Mouse (Mus musculus): ENCODE measurements around the gene Dcaf12.
A peak's percentile ranks its signal among the peaks of the same experiment; 100 is the strongest.

DNA sequence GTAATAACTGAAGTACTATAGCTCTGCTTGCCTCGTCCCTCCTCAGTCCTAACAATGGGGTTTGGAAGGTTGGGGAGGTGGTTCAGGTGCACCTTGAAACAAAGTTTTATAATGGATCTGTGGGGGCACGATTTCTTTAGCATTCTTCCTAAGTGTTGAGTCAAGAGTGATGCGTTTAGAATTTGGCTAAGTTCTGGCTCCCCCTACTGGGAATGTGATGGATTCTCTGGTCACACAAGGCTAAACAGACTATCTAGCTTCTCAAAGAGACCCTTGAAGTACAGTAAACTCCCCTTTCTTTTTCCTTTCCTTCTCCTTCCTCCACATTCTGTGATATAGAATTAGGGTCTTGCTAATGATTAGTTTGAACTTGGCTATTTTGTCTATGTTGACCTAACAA, 28.3 kb downstream of the Dcaf12 start:
- TF ChIP-seq POLR2A (IDR thresholded peaks at IDR 0.05; ENCODE audit: low read depth, low read length), result no peak
- TF ChIP-seq CTCF (IDR thresholded peaks at IDR 0.05; ENCODE audit: extremely low read depth, insufficient read depth, insufficient read length, insufficient replicate concordance), result peak; percentile 21; the same call in 1 of the 2 replicates
